Mouse (Mus musculus) MEL (cell line): ENCODE results near the gene Mmel1. TPM values are rescaled to one million over a fixed set of nuclear protein-coding genes. Genes with fewer than 3 reads are reported as not detected.
A peak's percentile ranks its signal among the peaks of the same experiment; 100 is the strongest.

Source experiments
- DNase-seq: peaks from one replicate; pipeline ENCODE4 v3.0.0; 2011; ENCODE audit warnings: low read depth, low spot score
- H3K27ac ChIP-seq: 2 replicates; pipeline ENCODE4 v1.5.1; 2012; ENCODE audit warnings: low read depth, mild to moderate bottlenecking, control low read depth, low read length, moderate library complexity; ENCODE audit not compliant: control insufficient read depth
- H3K27me3 ChIP-seq, 2 experiments: fragments of 150-350 bp in 1 of 2; sonication (generic) in 1 of 2; 2 replicates each; pipeline ENCODE4 v1.6.1; 2012; ENCODE audit warnings: low read length in 2 of 2, mild to moderate bottlenecking in 2 of 2, improper control_type of control experiment in 1 of 2, moderate library complexity in 1 of 2; ENCODE audit not compliant: insufficient read depth in 2 of 2, control insufficient read depth in 1 of 2
- H3K36me3 ChIP-seq, 2 experiments: 2 replicates each; pipeline ENCODE4 v1.6.1; 2012 to 2014; ENCODE audit warnings: low read length in 2 of 2, improper control_type of control experiment in 1 of 2, inconsistent platforms in 1 of 2, mild to moderate bottlenecking in 1 of 2; ENCODE audit not compliant: insufficient read depth in 2 of 2, control insufficient read depth in 1 of 2
- H3K4me1 ChIP-seq, 2 experiments: fragments of 150-350 bp in 1 of 2; sonication (generic) in 1 of 2; 2 replicates each; pipeline ENCODE4 v1.6.1; 2012; ENCODE audit warnings: low read length in 2 of 2, improper control_type of control experiment in 1 of 2, mild to moderate bottlenecking in 1 of 2; ENCODE audit not compliant: insufficient read depth in 2 of 2, control insufficient read depth in 1 of 2
- H3K4me3 ChIP-seq, 2 experiments: fragments of 150-350 bp in 1 of 2; sonication (generic) in 1 of 2; 2 replicates each; pipeline ENCODE4 v1.5.1; 2012; ENCODE audit warnings: low read depth in 2 of 2, low read length in 2 of 2, mild to moderate bottlenecking in 2 of 2, moderate library complexity in 2 of 2, control low read depth in 1 of 2, improper control_type of control experiment in 1 of 2; ENCODE audit not compliant: control insufficient read depth in 1 of 2, insufficient read depth in 1 of 2
- H3K79me2 ChIP-seq: 2 replicates; pipeline ENCODE4 v1.6.1; 2012; ENCODE audit warnings: mild to moderate bottlenecking, low read length, moderate library complexity; ENCODE audit not compliant: control insufficient read depth, poor library complexity, insufficient read depth
- H3K9ac ChIP-seq: 2 replicates; pipeline ENCODE4 v1.6.1; 2012; ENCODE audit warnings: low read depth, mild to moderate bottlenecking, control low read depth, low read length, moderate library complexity; ENCODE audit not compliant: control insufficient read depth, poor library complexity, severe bottlenecking
- H3K9me3 ChIP-seq: fragments of 150-350 bp; sonication (generic); replicated peaks from 2 replicates; pipeline ENCODE4 v1.6.1; 2012; ENCODE audit warnings: mild to moderate bottlenecking, low read length, improper control_type of control experiment, moderate library complexity; ENCODE audit not compliant: insufficient read depth
- BHLHE40 ChIP-seq: IDR thresholded peaks from 2 replicates; pipeline ENCODE4 v1.6.1; 2012; ENCODE audit warnings: low read depth, mild to moderate bottlenecking, inconsistent platforms, low read length, improper control_type of control experiment, borderline replicate concordance
- CHD1 ChIP-seq: IDR thresholded peaks from 2 replicates; pipeline ENCODE4 v1.6.1; 2012; ENCODE audit warnings: low read depth, mild to moderate bottlenecking, inconsistent platforms, low read length, improper control_type of control experiment
- CTCF ChIP-seq, 3 experiments: IDR thresholded peaks in 2 of 3; conservative IDR thresholded peaks in 1 of 3; 2 replicates each; pipeline ENCODE4 v1.5.1; 2011 to 2012; ENCODE audit warnings: low read length in 3 of 3, low read depth in 2 of 3, mild to moderate bottlenecking in 2 of 3, improper control_type of control experiment in 1 of 3, inconsistent platforms in 1 of 3, mixed read lengths in 1 of 3, moderate library complexity in 1 of 3; ENCODE audit not compliant: control insufficient read depth in 1 of 3, insufficient read depth in 1 of 3, poor library complexity in 1 of 3, severe bottlenecking in 1 of 3
- E2F4 ChIP-seq: IDR thresholded peaks from 2 replicates; pipeline ENCODE4 v1.6.1; 2011; ENCODE audit warnings: low read depth, low read length, improper control_type of control experiment, borderline replicate concordance
- ELF1 ChIP-seq: IDR thresholded peaks from 2 replicates; pipeline ENCODE4 v1.6.1; 2014; ENCODE audit warnings: low read depth, mild to moderate bottlenecking, inconsistent platforms, low read length, improper control_type of control experiment, moderate library complexity
- EP300 ChIP-seq, 2 experiments: IDR thresholded peaks; 2 replicates each; pipeline ENCODE4 v1.6.1; 2011; ENCODE audit warnings: improper control_type of control experiment in 2 of 2, low read length in 2 of 2, low read depth in 1 of 2, mild to moderate bottlenecking in 1 of 2
- GATA1 ChIP-seq: IDR thresholded peaks from 2 replicates; pipeline ENCODE4 v1.6.1; 2011; ENCODE audit warnings: low read depth, low read length, improper control_type of control experiment
- HCFC1 ChIP-seq: IDR thresholded peaks from 2 replicates; pipeline ENCODE4 v1.6.1; 2012; ENCODE audit warnings: low read depth, mild to moderate bottlenecking, inconsistent platforms, low read length, improper control_type of control experiment, moderate library complexity
- JUND ChIP-seq: IDR thresholded peaks from 2 replicates; pipeline ENCODE4 v1.6.1; 2011; ENCODE audit warnings: low read depth, mild to moderate bottlenecking, improper control_type of control experiment, low read length
- KAT2A ChIP-seq: conservative IDR thresholded peaks from 2 replicates; pipeline ENCODE4 v1.6.1; 2012; ENCODE audit warnings: low read depth, low read length, improper control_type of control experiment, inconsistent platforms
- MAFK ChIP-seq: IDR thresholded peaks from 2 replicates; pipeline ENCODE4 v1.6.1; 2011; ENCODE audit warnings: low read depth, mild to moderate bottlenecking, low read length, improper control_type of control experiment, borderline replicate concordance
- MAZ ChIP-seq: IDR thresholded peaks from 2 replicates; pipeline ENCODE4 v1.6.1; 2012; ENCODE audit warnings: low read depth, mild to moderate bottlenecking, inconsistent platforms, low read length, improper control_type of control experiment
- MYB ChIP-seq: IDR thresholded peaks from 2 replicates; pipeline ENCODE4 v1.6.1; 2011; ENCODE audit warnings: mild to moderate bottlenecking, low read depth, low read length, improper control_type of control experiment
- MYC ChIP-seq: IDR thresholded peaks from 2 replicates; pipeline ENCODE4 v1.6.1; 2011; ENCODE audit warnings: low read depth, mild to moderate bottlenecking, low read length, improper control_type of control experiment, moderate library complexity
- POLR2A ChIP-seq, 2 experiments: IDR thresholded peaks; 2 replicates each; pipeline ENCODE4 v1.6.1; 2011 to 2012; ENCODE audit warnings: low read length in 2 of 2, mild to moderate bottlenecking in 2 of 2, control low read depth in 1 of 2, improper control_type of control experiment in 1 of 2, low read depth in 1 of 2, moderate library complexity in 1 of 2; ENCODE audit not compliant: control insufficient read depth in 1 of 2, insufficient read depth in 1 of 2, poor library complexity in 1 of 2
- POLR2AphosphoS2 ChIP-seq: IDR thresholded peaks from 2 replicates; pipeline ENCODE4 v1.6.1; 2011; ENCODE audit warnings: low read length, improper control_type of control experiment
- POLR2AphosphoS5 ChIP-seq: IDR thresholded peaks from 2 replicates; pipeline ENCODE4 v1.6.1; 2012; ENCODE audit warnings: low read depth, borderline replicate concordance, mild to moderate bottlenecking, inconsistent platforms, low read length, moderate library complexity, mixed read lengths
- RAD21 ChIP-seq: IDR thresholded peaks from 2 replicates; pipeline ENCODE4 v1.6.1; 2011; ENCODE audit warnings: mild to moderate bottlenecking, low read depth, low read length, improper control_type of control experiment
- SMC3 ChIP-seq: IDR thresholded peaks from 2 replicates; pipeline ENCODE4 v1.6.1; 2011; ENCODE audit warnings: low read depth, low read length, improper control_type of control experiment
- TAL1 ChIP-seq: IDR thresholded peaks from 2 replicates; pipeline ENCODE4 v1.6.1; 2012; ENCODE audit warnings: mild to moderate bottlenecking, inconsistent platforms, low read length, moderate library complexity, mixed read lengths
- TCF12 ChIP-seq: IDR thresholded peaks from 2 replicates; pipeline ENCODE4 v1.6.1; 2014; ENCODE audit warnings: low read depth, mild to moderate bottlenecking, inconsistent platforms, low read length, improper control_type of control experiment, moderate library complexity
- UBTF ChIP-seq: IDR thresholded peaks from 2 replicates; pipeline ENCODE4 v1.6.1; 2012; ENCODE audit warnings: low read depth, mild to moderate bottlenecking, inconsistent platforms, low read length, improper control_type of control experiment, moderate library complexity, borderline replicate concordance; ENCODE audit not compliant: insufficient read depth
- ZC3H11A ChIP-seq: IDR thresholded peaks from 2 replicates; pipeline ENCODE4 v1.6.1; 2012; ENCODE audit warnings: low read depth, mild to moderate bottlenecking, inconsistent platforms, low read length, improper control_type of control experiment
- ZKSCAN1 ChIP-seq: IDR thresholded peaks from 2 replicates; pipeline ENCODE4 v1.6.1; 2012; ENCODE audit warnings: low read depth, mild to moderate bottlenecking, inconsistent platforms, low read length, improper control_type of control experiment, moderate library complexity
- ZNF384 ChIP-seq: IDR thresholded peaks from 2 replicates; pipeline ENCODE4 v1.6.1; 2012; ENCODE audit warnings: low read depth, mild to moderate bottlenecking, inconsistent platforms, low read length, improper control_type of control experiment
- polyA plus RNA-seq, 2 experiments: library from polyadenylated mRNA; stranded (reverse) in 1 of 2; unstranded in 1 of 2; fragments of >175 nt in 1 of 2; fragments of >200 nt in 1 of 2; gene quantifications; 2 replicates each; pipeline versions ENCODE4 v1.2.1 to v1.2.4; 2012; ENCODE audit warnings: low replicate concordance in 2 of 2, low read depth in 1 of 2; ENCODE audit not compliant: insufficient read length in 2 of 2, insufficient read depth in 1 of 2, missing spikeins in 1 of 2
- total RNA-seq: library from RNA; depleted of rRNA; stranded (reverse); fragments of 300-350 nt; gene quantifications from 2 replicates; pipeline ENCODE4 v1.2.3, GENCODE M21; 2012; rRNA removed

The Mmel1 gene
- total RNA-seq (0.08 TPM in 1 of 2 replicates, not detected in the other), polyA plus RNA-seq (under 1 TPM in 1 of 2 experiments, not detected in 1; 0.07 TPM)

- Histone ChIP-seq H3K4me3 (no peak within 1 kb of the TSS), H3K79me2 (no peaks in the 10 kb centered on the region), H3K9ac (no peak within 1 kb of the TSS), H3K4me1 (no peaks in the 10 kb centered on the region), H3K36me3 (no peaks in the 10 kb centered on the region), H3K9me3 (no peaks in the 10 kb centered on the region), H3K27ac (no peak within 1 kb of the TSS), H3K27me3 (no peaks in the 10 kb centered on the region)
- TF ChIP-seq ZC3H11A = no peak
- no peak for TF ChIP-seq JUND
- no peak for TF ChIP-seq ZKSCAN1
- TF ChIP-seq CTCF (IDR thresholded peaks at IDR 0.05 in 2 of 3, conservative IDR thresholded peaks at IDR 0.05 in 1 of 3; ENCODE audit: control insufficient read depth in 1 of 3, insufficient read depth in 1 of 3, low read depth in 2 of 3, low read length in 3 of 3, poor library complexity in 1 of 3, severe bottlenecking in 1 of 3) = no peak
- TF ChIP-seq UBTF = no peak
- no peak for TF ChIP-seq POLR2AphosphoS5
- TF ChIP-seq E2F4 = no peak
- TF ChIP-seq ELF1 = no peak
- no peak for TF ChIP-seq POLR2AphosphoS2
- TF ChIP-seq MYC = no peak
- DNase-seq = no peak
These were observed at the start of gene Mmel1 for GRCm38 (mm10) chr4:154869440-154869839. Gene Mmel1, plus strand, starts transcription at chr4:154869585.

GRCm38 (mm10) chr4:154825662-154826061 lies 43.7 kb upstream of the Mmel1 start:
- no peak overlapping the region for H3K27ac ChIP-seq
- H3K9ac ChIP-seq = no peak overlapping the region
- TF ChIP-seq ZC3H11A (peak; percentile 35; the same call in 1 of the 2 replicates), CHD1 (no peak), MYC (no peak), CTCF (IDR thresholded peaks at IDR 0.05 in 2 of 3, conservative IDR thresholded peaks at IDR 0.05 in 1 of 3; ENCODE audit: control insufficient read depth in 1 of 3, insufficient read depth in 1 of 3, low read depth in 2 of 3, low read length in 3 of 3, poor library complexity in 1 of 3, severe bottlenecking in 1 of 3) (peak; percentile 60 to 75 (median 63)), RAD21 (peak; percentile 61), SMC3 (peak; percentile 51)
- H3K27me3 ChIP-seq = no peaks in the 10 kb centered on the region
- H3K4me3 ChIP-seq = no peak overlapping the region
- H3K4me1 ChIP-seq = no peaks in the 10 kb centered on the region
- no peaks in the 10 kb centered on the region for H3K9me3 ChIP-seq
- no peaks in the 10 kb centered on the region for H3K36me3 ChIP-seq
- no peaks in the 10 kb centered on the region for H3K79me2 ChIP-seq
- DNase-seq = peak; percentile 42

DNA sequence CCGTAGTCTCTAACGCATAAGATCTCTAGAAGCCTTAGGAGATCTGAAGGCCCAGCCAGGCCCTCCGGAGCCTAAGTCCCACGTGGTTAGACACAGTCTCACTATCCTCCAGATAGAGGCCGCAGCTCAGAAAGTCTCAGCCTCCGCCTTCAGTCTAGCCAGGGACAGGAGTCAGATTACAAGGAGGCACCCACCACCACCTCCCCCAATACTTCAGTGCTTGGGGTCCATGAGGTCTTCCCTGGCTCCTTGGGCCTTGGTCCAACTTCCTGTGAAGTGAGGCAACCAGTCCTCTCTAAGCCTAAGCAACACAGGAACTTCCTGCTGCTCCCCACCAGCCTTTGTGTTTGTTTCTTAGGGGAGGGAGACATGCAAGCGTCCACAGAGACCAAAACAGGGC lies 43.2 kb upstream of the Mmel1 start:
- no peaks in the 10 kb centered on the region for H3K27me3 ChIP-seq
- H3K36me3 ChIP-seq = no peaks in the 10 kb centered on the region

More for the DNA sequence above, 43.2 kb upstream of the Mmel1 start:
- no peak for TF ChIP-seq EP300 (IDR thresholded peaks at IDR 0.05; ENCODE audit: low read depth in 1 of 2, low read length in 2 of 2)
- TF ChIP-seq MYB = no peak
- no peak for TF ChIP-seq ZNF384
- TF ChIP-seq GATA1 = no peak
- TF ChIP-seq MAZ = no peak
- TF ChIP-seq KAT2A = no peak
- no peak for TF ChIP-seq TCF12
- TF ChIP-seq RAD21 = no peak
- no peak for TF ChIP-seq HCFC1
- TF ChIP-seq BHLHE40 = no peak
- TF ChIP-seq ZKSCAN1 = no peak
- TF ChIP-seq POLR2A (IDR thresholded peaks at IDR 0.05; ENCODE audit: control insufficient read depth in 1 of 2, insufficient read depth in 1 of 2, low read depth in 1 of 2, low read length in 2 of 2, poor library complexity in 1 of 2) = no peak
- no peak for TF ChIP-seq MAFK
- TF ChIP-seq TAL1 = no peak
- TF ChIP-seq SMC3 = no peak
- no peak for TF ChIP-seq CHD1
- H3K79me2 ChIP-seq = no peaks in the 10 kb centered on the region
- H3K9ac ChIP-seq = no peak overlapping the region
- DNase-seq = no peak
- H3K27ac ChIP-seq = no peak overlapping the region
- no peaks in the 10 kb centered on the region for H3K9me3 ChIP-seq
- H3K4me1 ChIP-seq = no peaks in the 10 kb centered on the region
- H3K4me3 ChIP-seq = no peak overlapping the region
